Mouse (Mus musculus) liver, postnatal 0 days (tissue): ENCODE data around the gene Tomm34.
A peak's percentile ranks its signal among the peaks of the same experiment; 100 is the strongest.

Experiments
- CTCF ChIP-seq: sonication (generic); IDR thresholded peaks from 2 replicates; pipeline ENCODE4 v1.5.1; 2016; ENCODE audit warnings: antibody characterized with exemption, low read depth
- EP300 ChIP-seq: IDR thresholded peaks from 2 replicates; pipeline ENCODE4 v1.6.1; 2016; ENCODE audit warnings: antibody characterized with exemption, low read depth, mild to moderate bottlenecking

- TF ChIP-seq EP300 (no peak; the same call in 1 of the 2 replicates), CTCF (peak; percentile 39)
Observed at GRCm38 (mm10) chr2:164036520-164037019, 34.4 kb downstream of the Tomm34 start.
